Mouse (Mus musculus) heart, postnatal 14 days (tissue): ENCODE data around the gene Swap70. TPM values are rescaled to one million over a fixed set of nuclear protein-coding genes. Genes with fewer than 3 reads are reported as not detected.

Experiments used
- total RNA-seq, 2 experiments: library from RNA; stranded (reverse); gene quantifications; 2 replicates each; pipeline ENCODE4 v1.2.3; 2021

The Swap70 gene
- total RNA-seq, 2 experiments from 2014 or later = 16.0 to 17.3 TPM

Other genes with a start within 250 kb of the Swap70 start
- 10 to 100 TPM; 46.6 to 47.7 TPM for gene Tmem41b, start 234.8 kb upstream of the Swap70 start, total RNA-seq
- 10 to 100 TPM; 85.3 to 98.7 TPM for gene Ipo7, start 203.4 kb upstream of the Swap70 start, total RNA-seq
- 10 to 100 TPM in 1 of 2 experiments, 1 to 10 TPM in 1; 9.7 to 10.9 TPM for gene Zfp143, start 160.5 kb upstream of the Swap70 start, total RNA-seq
- gene Wee1, start 99.7 kb upstream of the Swap70 start, total RNA-seq = 10 to 100 TPM; 15.5 to 17.9 TPM